Mouse (Mus musculus) kidney, embryonic 16.5 days (tissue): ENCODE measurements at regions not wholly inside any gene's neighbourhood (a gene's known extent, or its start where the extent isn't known, plus 50 kb on each side); places are given as distances from the start of the nearest gene placed in this dataset.

Source experiments
- ATAC-seq: fragments of 200-750 bp; cut with Nextera tagmentation; 2 replicates; pipeline ENCODE4 v1.8.0; 2017; ENCODE audit warnings: moderate TSS enrichment; ENCODE audit not compliant: low FRiP score, low TSS enrichment
- H3K27ac ChIP-seq: fragments of 300-500 bp; sonication (generic); 2 replicates; pipeline ENCODE4 v1.5.1; 2014; ENCODE audit warnings: low read length
- H3K27me3 ChIP-seq: fragments of 300-500 bp; sonication (generic); 2 replicates; pipeline ENCODE4 v1.6.1; 2014; ENCODE audit warnings: low read length, control low read depth, mixed read lengths; ENCODE audit not compliant: insufficient read depth
- H3K36me3 ChIP-seq: fragments of 300-500 bp; sonication (generic); 2 replicates; pipeline ENCODE4 v1.6.1; 2014; ENCODE audit warnings: low read length, control low read depth, mixed read lengths; ENCODE audit not compliant: insufficient read depth
- H3K4me1 ChIP-seq: fragments of 300-500 bp; sonication (generic); 2 replicates; pipeline ENCODE4 v1.6.1; 2014; ENCODE audit warnings: low read length, control low read depth, mixed read lengths; ENCODE audit not compliant: insufficient read depth
- H3K4me2 ChIP-seq: fragments of 300-500 bp; sonication (generic); replicated peaks from 2 replicates; pipeline ENCODE4 v1.6.1; 2014; ENCODE audit warnings: low read depth, low read length
- H3K4me3 ChIP-seq: fragments of 300-500 bp; sonication (generic); 2 replicates; pipeline ENCODE4 v1.5.1; 2014; ENCODE audit warnings: mild to moderate bottlenecking, low read length
- H3K9ac ChIP-seq: fragments of 300-500 bp; sonication (generic); replicated peaks from 2 replicates; pipeline ENCODE4 v1.6.1; 2014; ENCODE audit warnings: low read length
- H3K9me3 ChIP-seq: fragments of 300-500 bp; sonication (generic); 2 replicates; pipeline ENCODE4 v1.6.1; 2016; ENCODE audit warnings: low read length, control low read depth
- WGBS: fragments of 180-500 bp; shearing (Covaris S2); extraction: QIAGEN DNeasy Blood & Tissue Kit; methylation state at CpG from one replicate; pipeline ENCODE4 v1.1.7; 2014; 5-methylcytosine and 5-hydroxymethylcytosine counted together

DNA sequence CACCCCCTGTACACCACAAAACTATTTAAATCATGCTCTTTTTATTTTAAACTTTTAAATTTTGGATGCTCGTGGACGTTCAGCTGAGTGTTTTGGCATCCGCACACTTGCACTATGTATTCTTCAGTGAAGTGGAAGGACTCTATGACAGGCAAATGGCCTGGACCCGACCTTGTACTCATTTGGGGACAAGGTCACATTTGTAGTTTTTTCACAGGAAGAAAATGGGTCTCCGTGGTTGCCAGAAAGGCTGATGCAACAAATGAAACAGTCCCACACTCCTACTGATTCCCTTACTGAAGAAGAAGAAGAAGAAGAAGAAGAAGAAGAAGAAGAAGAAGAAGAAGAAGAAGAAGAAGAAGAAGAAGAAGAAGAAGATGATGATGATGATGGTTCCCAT is 160.9 kb upstream of the Foxn2 start:
- WGBS: 81% methylated on average over 5 of the region's 5 CpGs

DNA sequence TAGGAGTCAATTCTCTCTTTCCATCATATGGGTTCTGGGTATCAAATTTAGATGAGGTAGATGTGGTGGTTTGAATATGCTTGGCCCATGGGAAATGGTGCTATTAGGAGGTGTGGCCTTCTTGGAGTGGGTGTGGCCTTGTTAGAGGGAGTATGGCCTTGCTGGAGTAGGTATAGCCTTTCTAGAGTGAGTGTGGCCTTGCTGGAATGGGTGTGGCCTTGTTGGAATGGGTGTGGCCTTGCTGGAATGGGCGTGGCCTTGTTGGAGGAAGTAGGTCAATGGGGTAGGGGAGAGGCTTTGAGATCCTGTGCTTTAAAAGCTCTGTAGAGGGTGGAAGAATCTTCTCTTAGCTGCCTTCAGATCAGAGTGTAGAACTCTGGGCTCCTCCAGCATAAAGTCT is 157.8 kb upstream of the Foxn2 start:
- Histone ChIP-seq H3K36me3 (no peaks in the 10 kb centered on the region), H3K4me1 (no peaks in the 10 kb centered on the region), H3K4me3 (no peak overlapping the region), H3K4me2 (no peak overlapping the region), H3K9ac (no peak overlapping the region), H3K27me3 (no peaks in the 10 kb centered on the region), H3K27ac (no peak overlapping the region), H3K9me3 (no peaks in the 10 kb centered on the region)
- no peak for ATAC-seq
- WGBS: 83% methylated on average over 1 of the region's 1 CpGs

More for the DNA sequence above, 160.9 kb upstream of the Foxn2 start:
- Histone ChIP-seq H3K27ac (no peak overlapping the region), H3K4me3 (no peak overlapping the region), H3K9ac (no peak overlapping the region), H3K4me2 (no peak overlapping the region), H3K36me3 (no peaks in the 10 kb centered on the region), H3K27me3 (no peaks in the 10 kb centered on the region), H3K9me3 (no peaks in the 10 kb centered on the region), H3K4me1 (no peaks in the 10 kb centered on the region)
- no peak for ATAC-seq

DNA sequence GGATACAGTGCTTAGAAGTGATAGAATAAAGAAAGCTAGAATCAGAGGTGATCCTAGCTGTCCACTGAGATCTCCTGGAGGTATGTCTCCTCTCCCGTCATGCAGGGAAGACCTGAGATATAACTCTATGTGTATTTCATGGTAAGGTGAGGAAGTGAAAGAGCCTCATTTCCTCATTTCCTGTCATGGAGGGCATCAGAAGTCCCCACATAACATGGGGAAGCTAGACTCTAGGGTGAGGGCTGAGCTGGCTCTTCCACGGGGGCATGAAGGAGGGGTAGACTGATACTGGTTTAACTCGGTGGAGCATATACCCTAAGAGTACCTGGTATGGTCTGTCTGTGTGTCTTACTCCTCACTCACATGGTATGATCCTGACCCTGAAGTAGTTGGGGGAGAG is 156.0 kb upstream of the Foxn2 start:
- Histone ChIP-seq H3K27ac (no peak overlapping the region), H3K4me2 (no peak overlapping the region), H3K27me3 (no peaks in the 10 kb centered on the region), H3K4me1 (no peaks in the 10 kb centered on the region), H3K36me3 (no peaks in the 10 kb centered on the region), H3K9me3 (peaks cover 9% of the 10 kb centered on the region; the same call in 1 of the 2 replicates), H3K4me3 (no peak overlapping the region), H3K9ac (no peak overlapping the region)
- 89% methylated on average over 3 of the region's 3 CpGs for WGBS
- ATAC-seq: no peak

DNA sequence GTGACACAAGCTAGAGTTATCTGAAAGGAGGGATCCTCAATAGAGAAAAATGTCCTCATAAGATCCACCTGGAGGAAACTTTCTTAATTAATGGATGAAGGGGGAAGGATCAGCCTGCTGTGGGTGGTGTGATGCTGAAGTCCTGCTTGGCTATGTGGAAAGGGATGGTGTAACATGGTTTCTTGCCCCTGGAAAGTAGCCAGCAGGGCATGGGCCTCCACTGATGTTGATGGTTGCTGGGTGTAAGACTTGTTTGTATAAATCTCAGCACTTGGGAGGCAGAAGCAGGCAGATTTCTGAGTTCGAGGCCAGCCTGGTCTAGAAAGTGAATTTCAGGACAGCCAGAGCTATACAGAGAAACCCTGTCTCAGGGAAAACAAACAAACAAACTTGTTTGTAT is 152.7 kb upstream of the Foxn2 start:
- H3K27ac ChIP-seq: no peak overlapping the region
- no peaks in the 10 kb centered on the region for H3K4me1 ChIP-seq
- peaks cover 9% of the 10 kb centered on the region; the same call in 1 of the 2 replicates for H3K9me3 ChIP-seq
- H3K9ac ChIP-seq: no peak overlapping the region
- no peak overlapping the region for H3K4me2 ChIP-seq
- WGBS: 66% methylated on average over 1 of the region's 1 CpGs
- ATAC-seq: no peak
- H3K27me3 ChIP-seq: no peaks in the 10 kb centered on the region
- H3K4me3 ChIP-seq: no peak overlapping the region
- no peaks in the 10 kb centered on the region for H3K36me3 ChIP-seq

DNA sequence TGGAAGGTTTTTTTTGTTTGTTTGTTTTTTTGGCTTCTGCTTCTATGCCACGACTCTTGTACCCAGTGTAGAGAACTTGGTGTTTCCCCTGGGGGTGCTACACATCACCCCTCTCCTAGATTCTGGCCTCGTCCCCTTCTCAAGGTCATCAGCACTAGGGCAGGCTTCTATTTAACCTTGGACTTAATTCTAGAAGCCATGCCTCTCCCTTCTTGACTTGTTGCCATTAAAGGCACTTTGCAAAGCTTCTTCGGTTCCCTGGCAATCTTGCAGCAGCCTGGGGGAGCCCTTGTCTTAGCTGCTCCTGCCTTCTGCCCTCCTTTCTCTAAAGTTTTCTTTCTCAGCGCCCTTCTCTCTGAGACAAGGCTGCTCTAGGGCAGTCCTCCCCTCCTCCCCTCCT is 143.0 kb upstream of the Foxn2 start:
- Histone ChIP-seq H3K4me3 (no peak overlapping the region), H3K27me3 (no peaks in the 10 kb centered on the region), H3K27ac (no peak overlapping the region), H3K4me2 (no peak overlapping the region), H3K9me3 (no peaks in the 10 kb centered on the region), H3K4me1 (0 out of 2 replicates have a peak, but pooled peaks cover 3% of the 10 kb centered on the region), H3K36me3 (no peaks in the 10 kb centered on the region), H3K9ac (no peak overlapping the region)
- ATAC-seq: 0 out of 2 replicates have a peak, but pooled peaks have one; percentile 39
- WGBS: 44% methylated on average over 4 of the region's 4 CpGs

DNA sequence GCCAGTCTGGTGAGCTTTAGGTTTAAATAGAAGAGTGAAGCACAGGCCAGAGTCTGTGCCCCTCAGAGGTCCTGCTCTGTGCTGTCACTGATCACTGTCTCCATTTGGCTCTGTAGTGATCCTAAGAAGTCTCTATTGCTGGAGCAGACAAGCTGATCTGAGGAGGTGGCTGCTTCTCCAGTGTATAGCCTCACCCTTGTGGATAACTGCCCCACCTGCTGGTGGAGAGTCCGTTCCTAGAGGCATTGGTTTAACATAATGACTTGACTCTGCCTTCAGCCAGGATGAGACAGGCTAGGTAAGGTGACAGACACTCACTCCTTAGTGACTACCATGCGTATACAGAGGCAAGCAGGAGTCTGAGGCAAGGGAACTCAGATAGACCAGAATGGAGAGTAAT is 136.5 kb upstream of the Foxn2 start:
- H3K36me3 ChIP-seq: no peaks in the 10 kb centered on the region
- no peak overlapping the region for H3K27ac ChIP-seq
- WGBS: 63% methylated on average over 2 of the region's 2 CpGs
- no peaks in the 10 kb centered on the region for H3K4me1 ChIP-seq
- ATAC-seq: 0 out of 2 replicates have a peak, but pooled peaks have one; percentile 23
- no peaks in the 10 kb centered on the region for H3K27me3 ChIP-seq
- no peak overlapping the region for H3K4me3 ChIP-seq
- no peak overlapping the region for H3K9ac ChIP-seq
- H3K9me3 ChIP-seq: peaks cover 4% of the 10 kb centered on the region
- no peak overlapping the region for H3K4me2 ChIP-seq

DNA sequence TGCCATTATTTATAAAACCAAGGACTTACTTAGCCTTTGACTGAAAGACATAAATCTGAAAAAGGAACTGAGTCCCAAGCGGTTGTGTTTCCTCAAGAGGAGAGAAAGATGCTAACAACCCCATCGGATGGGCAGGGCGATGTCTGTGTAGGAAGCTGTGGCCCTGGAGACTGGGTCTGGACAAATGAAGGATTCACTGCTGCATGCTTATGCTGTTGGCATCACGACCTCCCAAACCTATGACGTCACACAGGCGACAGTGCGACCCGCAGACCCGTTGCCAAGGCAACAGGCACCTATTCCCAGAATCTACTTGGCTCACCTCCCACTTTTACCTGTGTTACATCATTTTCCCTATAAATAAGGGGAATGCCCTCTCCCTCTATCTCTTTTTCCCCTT is 135.3 kb upstream of the Foxn2 start:
- Histone ChIP-seq H3K4me2 (no peak overlapping the region), H3K4me1 (no peaks in the 10 kb centered on the region), H3K9ac (no peak overlapping the region), H3K27ac (no peak overlapping the region), H3K4me3 (no peak overlapping the region), H3K27me3 (no peaks in the 10 kb centered on the region), H3K9me3 (peaks cover 4% of the 10 kb centered on the region), H3K36me3 (no peaks in the 10 kb centered on the region)
- no peak for ATAC-seq
- 65% methylated on average over 9 of the region's 9 CpGs for WGBS

DNA sequence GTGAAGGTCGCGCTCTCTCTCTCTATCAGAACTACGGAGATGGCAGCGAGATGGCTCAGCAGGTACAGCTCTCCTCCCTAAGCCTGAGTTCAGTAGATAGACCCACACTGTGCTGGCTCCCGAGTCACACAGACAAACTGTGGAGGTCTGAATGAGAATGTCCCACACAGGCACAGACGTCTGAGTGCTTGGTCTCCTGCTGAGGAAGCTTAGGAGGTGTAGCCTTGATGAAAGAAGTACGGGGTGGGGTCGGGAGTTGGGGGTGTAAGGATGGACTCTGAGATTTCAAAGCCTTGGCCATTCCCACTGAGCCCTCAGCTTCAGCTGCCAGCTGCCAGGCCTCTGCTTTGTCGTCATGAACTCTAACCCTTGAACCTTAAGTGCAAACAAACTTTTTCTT is 134.2 kb upstream of the Foxn2 start:
- Histone ChIP-seq H3K4me2 (no peak overlapping the region), H3K9ac (no peak overlapping the region), H3K4me1 (no peaks in the 10 kb centered on the region), H3K27me3 (no peaks in the 10 kb centered on the region), H3K36me3 (no peaks in the 10 kb centered on the region), H3K27ac (no peak overlapping the region), H3K9me3 (peaks cover 4% of the 10 kb centered on the region), H3K4me3 (no peak overlapping the region)
- no peak for ATAC-seq
- 79% methylated on average over 9 of the region's 9 CpGs for WGBS

DNA sequence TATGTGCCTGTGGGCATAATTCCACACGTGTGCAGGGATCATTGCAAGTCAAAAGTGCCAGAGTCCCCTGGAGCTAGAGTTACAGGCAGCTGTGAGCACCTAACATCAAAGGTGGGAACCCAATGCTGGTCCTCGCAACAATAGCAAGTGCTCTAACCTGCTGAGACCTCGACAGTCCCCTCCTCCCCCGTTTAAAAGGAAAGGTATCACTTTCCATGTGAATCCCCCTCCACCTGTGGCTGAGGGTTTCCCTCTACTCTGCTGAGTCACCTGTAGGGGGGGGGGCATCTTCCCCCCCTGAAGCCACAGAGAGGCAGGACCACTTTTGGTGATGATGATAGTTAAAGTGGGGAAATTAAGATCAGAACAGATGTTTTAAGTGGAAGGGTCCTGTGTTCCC is 133.4 kb upstream of the Foxn2 start:
- ATAC-seq: no peak
- 46% methylated on average over 4 of the region's 4 CpGs for WGBS
- H3K27me3 ChIP-seq: no peaks in the 10 kb centered on the region
- no peaks in the 10 kb centered on the region for H3K4me1 ChIP-seq
- H3K9ac ChIP-seq: no peak overlapping the region
- H3K27ac ChIP-seq: no peak overlapping the region
- no peak overlapping the region for H3K4me3 ChIP-seq
- peaks cover 4% of the 10 kb centered on the region for H3K9me3 ChIP-seq
- H3K36me3 ChIP-seq: no peaks in the 10 kb centered on the region
- H3K4me2 ChIP-seq: no peak overlapping the region

DNA sequence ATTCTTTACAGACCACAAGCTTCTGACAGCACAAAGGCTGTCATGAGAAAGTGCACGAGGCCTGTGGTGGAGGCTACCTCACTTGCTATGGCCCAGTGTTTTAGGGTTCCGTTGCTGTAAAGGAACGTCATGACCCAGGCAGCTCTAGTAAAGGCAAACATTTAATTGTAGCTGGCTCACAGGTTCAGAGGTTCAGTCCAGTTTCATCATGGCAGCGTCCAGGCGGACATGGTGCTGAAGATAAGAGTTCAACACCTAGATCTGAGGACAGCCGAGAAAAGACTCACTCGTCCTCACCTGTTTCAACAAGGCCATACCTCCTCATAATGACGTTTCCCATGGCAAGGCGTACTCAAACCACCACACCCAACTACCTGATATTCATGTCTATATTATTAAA is 132.7 kb upstream of the Foxn2 start:
- H3K9me3 ChIP-seq: peaks cover 4% of the 10 kb centered on the region
- ATAC-seq: no peak
- WGBS: 86% methylated on average over 9 of the region's 9 CpGs
- no peak overlapping the region for H3K27ac ChIP-seq
- no peak overlapping the region for H3K4me3 ChIP-seq
- no peaks in the 10 kb centered on the region for H3K4me1 ChIP-seq
- no peaks in the 10 kb centered on the region for H3K36me3 ChIP-seq
- H3K27me3 ChIP-seq: no peaks in the 10 kb centered on the region
- H3K4me2 ChIP-seq: no peak overlapping the region
- H3K9ac ChIP-seq: no peak overlapping the region

DNA sequence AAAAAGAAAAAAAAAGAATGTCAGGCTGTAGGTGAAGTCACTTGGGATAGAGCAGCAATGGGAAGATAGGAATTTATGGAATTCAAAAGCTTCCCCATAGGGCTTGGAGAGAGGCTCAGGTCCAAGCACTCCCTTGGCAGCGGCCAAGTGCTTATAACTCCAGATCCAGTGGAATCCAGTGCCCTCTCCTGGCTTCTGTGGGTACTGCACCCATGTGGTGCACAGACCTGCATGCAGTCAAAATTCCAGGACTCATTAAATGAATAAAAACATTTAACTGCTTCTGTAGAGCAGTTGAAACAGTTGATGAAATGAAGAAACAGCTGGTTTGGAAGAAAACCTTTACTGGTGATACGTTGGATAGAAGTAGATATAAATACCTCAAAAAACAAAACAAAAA is 127.6 kb upstream of the Foxn2 start:
- H3K9me3 ChIP-seq: no peaks in the 10 kb centered on the region
- no peak overlapping the region for H3K4me3 ChIP-seq
- no peaks in the 10 kb centered on the region for H3K36me3 ChIP-seq
- H3K9ac ChIP-seq: no peak overlapping the region
- 91% methylated on average over 2 of the region's 2 CpGs for WGBS
- H3K27me3 ChIP-seq: no peaks in the 10 kb centered on the region
- ATAC-seq: no peak
- H3K4me1 ChIP-seq: no peaks in the 10 kb centered on the region
- no peak overlapping the region for H3K4me2 ChIP-seq
- no peak overlapping the region for H3K27ac ChIP-seq
